Mouse (Mus musculus) midbrain, postnatal 0 days (tissue): ENCODE data around the gene Anpep. TPM values are rescaled to one million over a fixed set of nuclear protein-coding genes. Genes with fewer than 3 reads are reported as not detected.
A peak's percentile ranks its signal among the peaks of the same experiment; 100 is the strongest.

Experiments
- ATAC-seq: fragments of 200-750 bp; cut with Nextera tagmentation; 2 replicates; pipeline ENCODE4 v1.8.0; 2017; ENCODE audit warnings: moderate number of reproducible peaks, mild to moderate bottlenecking, moderate TSS enrichment, moderate library complexity; ENCODE audit not compliant: low FRiP score
- DNase-seq: peaks from one replicate; pipeline ENCODE4 v3.0.0-alpha.2; 2015; ENCODE audit warnings: low spot score
- H3K27ac ChIP-seq: fragments of 300-500 bp; sonication (generic); 2 replicates; pipeline ENCODE4 v1.5.1; 2014; ENCODE audit warnings: low read depth, mild to moderate bottlenecking, low read length, mixed read lengths
- H3K27me3 ChIP-seq: fragments of 300-500 bp; sonication (generic); 2 replicates; pipeline ENCODE4 v1.6.1; 2014; ENCODE audit warnings: low read length, control low read depth, mixed read lengths; ENCODE audit not compliant: insufficient read depth
- H3K36me3 ChIP-seq: fragments of 300-500 bp; sonication (generic); 2 replicates; pipeline ENCODE4 v1.6.1; 2014; ENCODE audit warnings: low read length, control low read depth, mixed read lengths; ENCODE audit not compliant: insufficient read depth
- H3K4me1 ChIP-seq: fragments of 300-500 bp; sonication (generic); 2 replicates; pipeline ENCODE4 v1.6.1; 2014; ENCODE audit warnings: mild to moderate bottlenecking, control low read depth, antibody characterized with exemption, low read length, mixed read lengths; ENCODE audit not compliant: insufficient read depth
- H3K4me2 ChIP-seq: fragments of 300-500 bp; sonication (generic); 2 replicates; pipeline ENCODE4 v1.6.1; 2014; ENCODE audit warnings: low read depth, mild to moderate bottlenecking, low read length, mixed read lengths; ENCODE audit not compliant: poor library complexity, severe bottlenecking
- H3K4me3 ChIP-seq: fragments of 300-500 bp; sonication (generic); 2 replicates; pipeline ENCODE4 v1.5.1; 2014; ENCODE audit warnings: low read depth, mild to moderate bottlenecking, low read length, moderate library complexity
- H3K9ac ChIP-seq: fragments of 300-500 bp; sonication (generic); replicated peaks from 2 replicates; pipeline ENCODE4 v1.6.1; 2014; ENCODE audit warnings: mild to moderate bottlenecking, low read length, moderate library complexity, mixed read lengths; ENCODE audit not compliant: poor library complexity, severe bottlenecking
- H3K9me3 ChIP-seq: fragments of 300-500 bp; sonication (generic); 2 replicates; pipeline ENCODE4 v1.6.1; 2016; ENCODE audit warnings: low read length, control low read depth
- CTCF ChIP-seq: IDR thresholded peaks from 2 replicates; pipeline ENCODE4 v1.5.1; 2016; ENCODE audit warnings: antibody characterized with exemption, mild to moderate bottlenecking
- WGBS: fragments of 180-500 bp; shearing (Covaris S2); extraction: QIAGEN DNeasy Blood & Tissue Kit; methylation state at CpG from one replicate; pipeline ENCODE4 v1.1.7; 2014; 5-methylcytosine and 5-hydroxymethylcytosine counted together
- polyA plus RNA-seq: library from polyadenylated mRNA; unstranded; fragments of >200 nt; fragmentation: Nextera tagmentation; extraction: Ambion mirVana; gene quantifications from 2 replicates; pipeline ENCODE4 v1.2.1, GENCODE M21; 2015
- total RNA-seq: library from RNA; depleted of rRNA; stranded (reverse); fragments of >200 nt; gene quantifications from 2 replicates; pipeline ENCODE4 v1.2.3, GENCODE M21; 2014

Gene Anpep
- total and polyA plus RNA-seq, 2 experiments from 2014 or later = 5.1 to 11.2 TPM

DNA sequence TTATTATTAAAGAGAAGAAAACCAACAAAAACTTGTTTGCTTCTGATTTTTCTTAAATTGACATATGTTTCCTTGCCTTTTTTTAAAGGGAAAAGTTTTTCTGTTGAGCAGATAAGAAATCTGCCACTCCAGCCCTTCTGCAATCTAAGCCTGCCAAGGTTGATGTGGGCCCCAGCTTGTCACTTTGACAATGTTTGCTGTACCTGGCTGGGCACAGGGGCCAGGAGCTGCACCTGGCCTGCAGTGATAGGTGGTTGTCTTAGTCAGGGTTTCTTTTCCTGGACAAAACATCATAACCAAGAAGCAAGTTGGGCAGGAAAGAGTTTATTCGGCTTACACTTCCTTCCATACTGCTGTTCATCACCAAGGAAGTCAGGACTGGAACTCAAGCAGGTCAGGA lies 47.5 kb downstream of the Anpep start:
- no peaks in the 10 kb centered on the region for H3K9me3 ChIP-seq
- no peaks in the 10 kb centered on the region for H3K27me3 ChIP-seq
- no peak for TF ChIP-seq CTCF
- WGBS = 97% methylated on average over 1 of the region's 1 CpGs
- ATAC-seq (no peak), DNase-seq (no peak)
- H3K4me2 ChIP-seq = no peak overlapping the region
- no peak overlapping the region for H3K9ac ChIP-seq
- H3K36me3 ChIP-seq = no peaks in the 10 kb centered on the region
- H3K4me1 ChIP-seq = no peaks in the 10 kb centered on the region
- H3K4me3 ChIP-seq = no peak overlapping the region
- H3K27ac ChIP-seq = no peak overlapping the region

DNA sequence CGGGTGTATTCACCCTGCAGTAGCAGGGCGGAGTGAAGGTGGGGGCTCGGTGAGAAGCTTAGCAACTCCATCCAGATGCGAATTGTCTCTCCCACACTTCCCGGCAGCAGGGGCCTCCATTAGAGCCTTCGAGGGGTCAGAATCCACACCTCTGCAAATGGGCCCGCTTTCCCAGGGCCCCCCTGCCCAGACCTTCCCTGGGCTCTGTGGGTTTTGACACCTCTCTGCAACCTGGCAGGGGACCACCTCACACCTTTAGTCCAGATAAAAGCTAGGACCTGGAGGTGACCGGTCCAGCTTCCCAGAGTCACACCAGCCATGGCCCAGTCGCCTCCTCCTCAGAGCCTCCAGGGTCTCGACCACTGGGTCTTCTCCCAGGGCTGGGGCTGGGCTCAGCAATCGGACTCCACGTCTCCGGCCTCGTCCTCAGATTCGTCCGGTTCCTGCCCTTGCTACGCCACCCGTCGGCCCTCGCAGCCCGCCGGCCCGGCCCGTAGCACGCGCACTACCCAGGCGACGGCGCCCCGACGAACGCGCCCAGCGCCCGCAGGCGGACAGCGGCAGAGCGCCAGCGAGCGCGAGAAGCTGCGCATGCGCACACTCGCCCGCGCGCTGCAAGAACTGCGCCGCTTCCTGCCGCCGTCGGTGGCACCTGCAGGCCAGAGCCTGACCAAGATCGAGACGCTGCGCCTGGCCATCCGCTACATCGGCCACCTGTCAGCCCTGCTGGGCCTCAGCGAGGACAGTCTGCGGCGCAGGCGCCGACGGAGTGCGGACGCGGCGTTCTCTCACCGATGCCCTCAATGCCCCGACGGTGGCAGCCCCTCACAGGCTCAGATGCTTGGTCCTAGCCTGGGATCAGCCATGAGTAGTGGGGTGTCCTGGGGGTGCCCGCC lies 50.0 kb downstream of the Anpep start, which contains the start of gene Mesp2:
TSS of gene Mesp2 (plus strand) at position 117 of the 896 bp plus-strand sequence.
- H3K4me2 ChIP-seq = peak within 1 kb of the TSS; percentile 53
- H3K27ac ChIP-seq = no peak within 1 kb of the TSS
- DNase-seq (peak; percentile 79), ATAC-seq (peak; percentile 76)
- TF ChIP-seq CTCF = peak; percentile 30
- no peaks in the 10 kb centered on the region for H3K27me3 ChIP-seq
- H3K4me3 ChIP-seq = peak within 1 kb of the TSS; percentile 30
- no peaks in the 10 kb centered on the region for H3K4me1 ChIP-seq
- H3K36me3 ChIP-seq = no peaks in the 10 kb centered on the region
- peak within 1 kb of the TSS; percentile 42 for H3K9ac ChIP-seq
- H3K9me3 ChIP-seq = no peaks in the 10 kb centered on the region
- WGBS = 20% methylated on average over 69 of the region's 71 CpGs

DNA sequence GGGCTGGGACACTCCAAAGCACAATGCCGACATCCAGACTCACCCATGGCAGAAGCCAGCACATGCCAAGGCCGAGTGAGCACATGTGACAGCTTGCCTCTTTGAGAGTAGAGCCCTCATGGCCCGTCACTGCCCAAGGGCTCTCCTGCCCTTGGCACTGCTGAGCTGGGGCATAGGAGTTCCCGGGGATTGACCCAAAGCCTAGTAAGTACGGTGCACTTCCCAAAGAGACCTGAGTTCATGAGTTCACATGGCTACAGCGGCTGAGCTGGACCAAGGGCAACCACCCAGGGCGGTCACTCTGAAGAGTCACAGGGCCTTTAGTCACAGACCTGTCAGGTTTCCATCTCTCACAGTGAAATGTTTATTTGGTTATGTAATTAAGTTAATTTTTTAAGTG lies 52.3 kb downstream of the Anpep start:
- Histone ChIP-seq H3K27ac (no peak overlapping the region), H3K27me3 (no peaks in the 10 kb centered on the region), H3K9ac (no peak overlapping the region), H3K4me3 (no peak overlapping the region), H3K9me3 (no peaks in the 10 kb centered on the region), H3K4me1 (no peaks in the 10 kb centered on the region), H3K36me3 (no peaks in the 10 kb centered on the region), H3K4me2 (no peak overlapping the region)
- WGBS = 89% methylated on average over 7 of the region's 7 CpGs
- TF ChIP-seq CTCF = no peak
- DNase-seq = no peak
- no peak for ATAC-seq

DNA sequence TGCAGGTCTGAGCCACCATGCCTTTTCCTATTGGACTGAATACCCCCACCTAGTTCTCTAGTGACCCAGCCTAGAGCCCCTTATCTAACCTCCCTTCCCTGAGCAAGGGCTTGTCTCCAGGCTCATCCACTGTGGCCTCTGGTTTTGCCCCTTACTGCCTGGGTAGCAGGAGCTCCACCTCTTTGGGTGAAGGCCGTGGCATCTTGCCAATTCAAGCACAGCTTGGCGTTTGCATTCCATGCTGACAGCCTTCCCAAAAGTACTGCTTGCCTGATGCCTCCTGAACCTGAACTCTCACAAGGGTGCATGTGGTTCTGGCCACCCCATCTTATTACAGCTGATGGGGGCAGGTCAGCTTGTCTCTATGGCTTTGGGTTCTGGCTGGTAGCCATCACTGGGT lies 57.0 kb downstream of the Anpep start:
- H3K36me3 ChIP-seq = no peaks in the 10 kb centered on the region
- WGBS = 58% methylated on average over 2 of the region's 2 CpGs
- H3K27ac ChIP-seq = no peak overlapping the region
- no peak overlapping the region for H3K4me2 ChIP-seq
- TF ChIP-seq CTCF = no peak
- ATAC-seq = no peak
- H3K27me3 ChIP-seq = no peaks in the 10 kb centered on the region
- H3K4me3 ChIP-seq = no peak overlapping the region
- H3K9me3 ChIP-seq = no peaks in the 10 kb centered on the region
- no peak overlapping the region for H3K9ac ChIP-seq
- no peak for DNase-seq
- no peaks in the 10 kb centered on the region for H3K4me1 ChIP-seq

GRCm38 (mm10) chr7:79802037-79802436 lies 58.8 kb downstream of the Anpep start:
- DNase-seq (no peak), ATAC-seq (no peak)
- H3K4me3 ChIP-seq = no peak overlapping the region
- no peaks in the 10 kb centered on the region for H3K36me3 ChIP-seq
- H3K4me1 ChIP-seq = no peaks in the 10 kb centered on the region
- H3K27me3 ChIP-seq = no peaks in the 10 kb centered on the region
- H3K4me2 ChIP-seq = no peak overlapping the region
- TF ChIP-seq CTCF = no peak
- WGBS = 74% methylated on average over 5 of the region's 5 CpGs
- H3K9me3 ChIP-seq = no peaks in the 10 kb centered on the region
- H3K27ac ChIP-seq = no peak overlapping the region
- no peak overlapping the region for H3K9ac ChIP-seq

DNA sequence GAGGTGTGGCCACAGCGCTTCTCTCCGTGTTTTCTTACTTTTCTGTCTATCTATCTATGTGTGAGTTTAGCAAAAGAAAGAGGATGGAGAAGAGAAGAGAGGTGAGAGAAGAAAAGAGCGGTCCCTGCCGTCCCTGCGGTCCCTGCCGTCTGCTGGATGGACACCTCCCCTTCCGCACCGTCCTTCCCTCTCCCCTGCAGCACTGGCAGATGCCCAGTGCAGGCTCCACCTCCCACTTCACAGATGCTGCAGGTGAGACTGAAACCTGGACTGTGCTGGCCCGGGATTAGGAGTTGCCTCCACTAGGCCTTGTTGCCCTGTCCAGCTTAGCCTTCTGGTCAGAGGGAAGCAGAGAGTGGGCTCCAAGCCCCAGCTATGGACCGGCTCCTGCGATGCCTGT lies 59.5 kb downstream of the Anpep start:
- H3K27me3 ChIP-seq = no peaks in the 10 kb centered on the region
- H3K9me3 ChIP-seq = no peaks in the 10 kb centered on the region
- H3K9ac ChIP-seq = no peak overlapping the region
- H3K4me3 ChIP-seq = no peak overlapping the region
- 74% methylated on average over 11 of the region's 11 CpGs for WGBS
- ATAC-seq = no peak
- no peaks in the 10 kb centered on the region for H3K4me1 ChIP-seq
- no peak overlapping the region for H3K4me2 ChIP-seq
- no peaks in the 10 kb centered on the region for H3K36me3 ChIP-seq
- DNase-seq = no peak
- H3K27ac ChIP-seq = no peak overlapping the region
- no peak for TF ChIP-seq CTCF
